Mouse (Mus musculus): ENCODE data around the gene Ackr4.

GRCm38 (mm10) chr9:104130141-104130755, 3.5 kb upstream of the Ackr4 start:
- TF ChIP-seq CTCF (IDR thresholded peaks at IDR 0.05; ENCODE audit: borderline replicate concordance, control insufficient read depth, extremely low read depth, insufficient read depth, low read length, poor library complexity) = no peak
- no peak for TF ChIP-seq POLR2A (IDR thresholded peaks at IDR 0.05; ENCODE audit: control insufficient read depth, extremely low read depth, insufficient read depth, low read length, poor library complexity)
